Mouse (Mus musculus): ENCODE measurements at regions not wholly inside any gene's neighbourhood (a gene's known extent, or its start where the extent isn't known, plus 50 kb on each side); places are given as distances from the start of the nearest gene placed in this dataset.

DNA sequence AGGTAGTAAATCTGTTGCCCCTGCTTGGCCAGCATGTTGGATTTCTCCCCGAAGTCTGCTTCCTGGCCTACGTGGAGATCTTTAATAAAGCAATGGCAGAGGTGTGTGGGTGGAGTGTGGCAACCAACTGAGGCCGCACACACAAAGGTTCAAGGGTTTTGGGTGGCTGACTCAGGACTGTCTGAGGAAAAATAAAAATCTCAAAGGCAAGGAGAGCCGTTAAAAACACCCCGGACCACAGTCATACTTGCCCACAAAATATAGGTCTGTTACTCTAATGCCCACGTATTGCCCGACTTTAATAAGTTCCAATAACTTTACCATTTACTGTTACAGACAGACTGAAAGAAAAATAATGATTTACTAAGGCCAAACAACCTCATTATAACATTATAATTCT, 108.7 kb upstream of the Cdkn2b start:
- no peak overlapping the region for H3K27ac ChIP-seq (ENCODE audit: low read depth, low read length)
- no peak for ATAC-seq (replicated peaks; ENCODE audit: low FRiP score)
- H3K9ac ChIP-seq (ENCODE audit: low read length) = no peak overlapping the region
- 88% methylated on average over 7 of the region's 7 CpGs for WGBS
- H3K36me3 ChIP-seq (ENCODE audit: control insufficient read depth, insufficient read depth, low read length) = no peaks in the 10 kb centered on the region
- no peak overlapping the region for H3K4me3 ChIP-seq (ENCODE audit: low read depth, low read length)
- H3K27me3 ChIP-seq (ENCODE audit: control insufficient read depth, insufficient read depth, low read length) = no peaks in the 10 kb centered on the region
- H3K4me1 ChIP-seq (replicated peaks; ENCODE audit: control insufficient read depth, insufficient read depth, low read length) = no peaks in the 10 kb centered on the region
- no peak for DNase-seq (ENCODE audit: low spot score)
- H3K9me3 ChIP-seq (ENCODE audit: control insufficient read depth, low read length) = no peaks in the 10 kb centered on the region
- H3K4me2 ChIP-seq (ENCODE audit: low read depth, low read length, severe bottlenecking) = no peak overlapping the region

DNA sequence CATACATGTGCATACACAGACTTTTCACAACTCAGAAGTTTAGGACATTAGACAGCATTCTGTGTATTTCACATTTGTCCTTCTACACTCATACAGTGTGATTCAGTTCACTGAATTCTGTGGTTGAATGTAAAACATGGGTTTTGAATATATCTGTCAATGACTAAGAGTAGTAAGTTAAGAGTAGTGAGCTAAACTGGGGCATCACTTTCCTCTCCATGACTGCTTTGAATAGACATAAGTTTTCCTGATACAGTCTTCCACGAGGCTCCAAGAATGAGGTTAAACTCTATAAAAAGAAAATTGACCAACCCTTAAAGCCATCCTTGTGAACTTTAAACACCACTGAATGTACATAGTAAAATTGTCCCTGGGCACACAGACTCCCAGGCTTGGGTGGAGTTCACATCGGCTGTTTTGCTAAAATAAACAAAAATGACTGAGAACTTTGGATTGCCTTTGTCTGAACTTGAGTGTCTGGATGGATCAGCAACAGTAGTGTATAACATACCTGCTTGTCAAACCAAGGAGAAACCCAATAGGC, 94.9 kb upstream of the Cdkn2b start:
- H3K4me2 ChIP-seq (ENCODE audit: low read depth, low read length, severe bottlenecking) = no peak overlapping the region
- no peak overlapping the region for H3K27ac ChIP-seq (ENCODE audit: low read depth, low read length)
- no peaks in the 10 kb centered on the region for H3K36me3 ChIP-seq (ENCODE audit: control insufficient read depth, insufficient read depth, low read length)
- no peaks in the 10 kb centered on the region for H3K27me3 ChIP-seq (ENCODE audit: control insufficient read depth, insufficient read depth, low read length)
- WGBS = 86% methylated on average over 2 of the region's 2 CpGs
- no peak overlapping the region for H3K4me3 ChIP-seq (ENCODE audit: low read depth, low read length)
- no peak for DNase-seq (ENCODE audit: low spot score)
- H3K9ac ChIP-seq (ENCODE audit: low read length) = no peak overlapping the region
- no peaks in the 10 kb centered on the region for H3K4me1 ChIP-seq (replicated peaks; ENCODE audit: control insufficient read depth, insufficient read depth, low read length)
- ATAC-seq (replicated peaks; ENCODE audit: low FRiP score) = no peak
- H3K9me3 ChIP-seq (ENCODE audit: control insufficient read depth, low read length) = no peaks in the 10 kb centered on the region

DNA sequence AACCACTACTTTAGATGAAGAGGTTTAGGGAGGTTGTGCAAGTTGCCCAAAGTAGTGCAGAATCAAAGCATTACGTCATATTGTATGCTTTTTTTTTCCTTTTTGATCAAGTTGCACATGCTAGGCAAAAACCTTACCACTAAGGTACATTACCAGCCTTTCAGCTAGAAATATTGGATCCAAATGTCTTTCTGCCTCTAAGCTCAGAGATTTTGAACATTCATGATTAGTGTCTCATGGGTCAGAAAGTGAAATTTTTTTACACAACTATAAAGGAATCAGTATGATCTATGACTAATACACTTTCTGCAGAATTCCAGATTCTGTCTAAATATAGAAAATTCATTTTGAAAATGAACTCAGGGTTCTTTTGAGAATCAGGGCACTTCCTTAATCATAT, 92.3 kb upstream of the Cdkn2b start:
- Histone ChIP-seq H3K27ac (ENCODE audit: low read depth, low read length) (no peak overlapping the region), H3K9ac (ENCODE audit: low read length) (no peak overlapping the region), H3K4me2 (ENCODE audit: low read depth, low read length, severe bottlenecking) (no peak overlapping the region), H3K36me3 (ENCODE audit: control insufficient read depth, insufficient read depth, low read length) (no peaks in the 10 kb centered on the region), H3K4me3 (ENCODE audit: low read depth, low read length) (no peak overlapping the region), H3K27me3 (ENCODE audit: control insufficient read depth, insufficient read depth, low read length) (no peaks in the 10 kb centered on the region), H3K9me3 (ENCODE audit: control insufficient read depth, low read length) (no peaks in the 10 kb centered on the region), H3K4me1 (replicated peaks; ENCODE audit: control insufficient read depth, insufficient read depth, low read length) (no peaks in the 10 kb centered on the region)
- 85% methylated on average over 1 of the region's 1 CpGs for WGBS
- DNase-seq (ENCODE audit: low spot score) = no peak
- ATAC-seq (replicated peaks; ENCODE audit: low FRiP score) = no peak

DNA sequence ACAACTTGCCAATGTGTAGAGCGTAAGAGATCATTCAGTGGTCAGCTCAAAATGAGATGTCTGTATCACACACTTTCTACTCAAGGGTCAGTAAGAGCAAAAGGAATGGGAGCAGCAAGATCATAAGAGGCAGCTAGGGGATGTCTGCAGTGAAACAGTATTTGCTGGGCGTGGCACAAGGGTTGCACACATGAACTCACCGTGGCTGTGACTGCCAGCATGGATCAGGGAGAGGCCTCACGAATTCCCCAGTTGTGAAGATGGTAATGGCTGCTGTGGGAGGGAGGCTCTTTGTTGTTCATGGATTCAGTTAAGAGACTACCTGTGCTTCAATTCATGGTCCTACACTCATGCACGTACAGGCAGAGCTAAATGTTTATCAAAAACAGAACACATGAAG, 91.5 kb upstream of the Cdkn2b start:
- H3K4me1 ChIP-seq (replicated peaks; ENCODE audit: control insufficient read depth, insufficient read depth, low read length) = no peaks in the 10 kb centered on the region
- no peaks in the 10 kb centered on the region for H3K9me3 ChIP-seq (ENCODE audit: control insufficient read depth, low read length)
- no peak for DNase-seq (ENCODE audit: low spot score)
- H3K9ac ChIP-seq (ENCODE audit: low read length) = no peak overlapping the region
- no peaks in the 10 kb centered on the region for H3K27me3 ChIP-seq (ENCODE audit: control insufficient read depth, insufficient read depth, low read length)
- no peaks in the 10 kb centered on the region for H3K36me3 ChIP-seq (ENCODE audit: control insufficient read depth, insufficient read depth, low read length)
- WGBS = 82% methylated on average over 5 of the region's 5 CpGs
- no peak overlapping the region for H3K4me2 ChIP-seq (ENCODE audit: low read depth, low read length, severe bottlenecking)
- no peak overlapping the region for H3K4me3 ChIP-seq (ENCODE audit: low read depth, low read length)
- no peak for ATAC-seq (replicated peaks; ENCODE audit: low FRiP score)
- H3K27ac ChIP-seq (ENCODE audit: low read depth, low read length) = no peak overlapping the region

DNA sequence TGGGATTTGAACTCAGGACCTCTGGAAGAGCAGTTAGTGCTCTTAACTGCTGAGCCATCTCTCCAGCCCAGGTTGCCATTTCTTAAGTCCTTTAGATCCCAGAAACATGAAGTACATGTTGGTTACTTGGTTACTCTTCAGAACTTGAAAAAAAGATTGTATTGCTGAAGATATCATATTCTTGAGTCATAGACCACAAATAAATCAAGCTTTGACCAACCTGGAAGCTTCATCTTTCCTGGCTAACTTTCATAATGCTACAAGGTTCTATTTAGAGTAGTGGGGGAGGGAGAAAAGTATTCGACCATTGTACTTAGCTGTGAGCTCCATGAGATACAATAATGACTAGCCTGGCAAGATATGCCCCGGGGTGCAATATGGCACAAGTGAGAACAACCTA, 90.9 kb upstream of the Cdkn2b start:
- Histone ChIP-seq H3K36me3 (ENCODE audit: control insufficient read depth, insufficient read depth, low read length) (no peaks in the 10 kb centered on the region), H3K4me3 (ENCODE audit: low read depth, low read length) (no peak overlapping the region), H3K4me1 (replicated peaks; ENCODE audit: control insufficient read depth, insufficient read depth, low read length) (no peaks in the 10 kb centered on the region), H3K9me3 (ENCODE audit: control insufficient read depth, low read length) (no peaks in the 10 kb centered on the region), H3K4me2 (ENCODE audit: low read depth, low read length, severe bottlenecking) (no peak overlapping the region), H3K9ac (ENCODE audit: low read length) (no peak overlapping the region), H3K27ac (ENCODE audit: low read depth, low read length) (no peak overlapping the region), H3K27me3 (ENCODE audit: control insufficient read depth, insufficient read depth, low read length) (no peaks in the 10 kb centered on the region)
- 80% methylated on average over 2 of the region's 2 CpGs for WGBS
- DNase-seq (ENCODE audit: low spot score) (no peak), ATAC-seq (replicated peaks; ENCODE audit: low FRiP score) (no peak)

DNA sequence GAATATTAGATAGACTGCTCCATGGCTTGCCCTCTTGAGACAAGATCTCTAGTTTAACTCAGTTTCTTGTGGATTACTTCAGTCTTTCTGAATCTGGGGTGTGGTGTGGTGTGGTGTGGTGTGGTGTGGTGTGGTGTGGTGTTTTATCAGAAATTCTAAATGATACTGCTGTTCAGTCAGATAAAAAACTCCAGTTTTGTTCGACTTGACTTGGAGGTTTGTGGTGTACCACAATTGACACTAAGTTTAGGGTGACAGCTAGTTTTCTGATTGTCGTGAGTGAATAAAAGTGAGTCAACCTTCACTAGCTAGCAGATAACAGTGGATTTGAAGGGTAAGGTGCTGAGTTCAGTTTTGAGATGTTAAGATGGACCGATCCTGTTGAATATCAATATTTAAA, 89.5 kb upstream of the Cdkn2b start:
- no peak overlapping the region for H3K9ac ChIP-seq (ENCODE audit: low read length)
- 86% methylated on average over 3 of the region's 3 CpGs for WGBS
- DNase-seq (ENCODE audit: low spot score) (no peak), ATAC-seq (replicated peaks; ENCODE audit: low FRiP score) (no peak)
- H3K9me3 ChIP-seq (ENCODE audit: control insufficient read depth, low read length) = no peaks in the 10 kb centered on the region
- H3K4me2 ChIP-seq (ENCODE audit: low read depth, low read length, severe bottlenecking) = no peak overlapping the region
- H3K27me3 ChIP-seq (ENCODE audit: control insufficient read depth, insufficient read depth, low read length) = no peaks in the 10 kb centered on the region
- H3K27ac ChIP-seq (ENCODE audit: low read depth, low read length) = no peak overlapping the region
- no peaks in the 10 kb centered on the region for H3K4me1 ChIP-seq (replicated peaks; ENCODE audit: control insufficient read depth, insufficient read depth, low read length)
- H3K4me3 ChIP-seq (ENCODE audit: low read depth, low read length) = no peak overlapping the region
- H3K36me3 ChIP-seq (ENCODE audit: control insufficient read depth, insufficient read depth, low read length) = no peaks in the 10 kb centered on the region

DNA sequence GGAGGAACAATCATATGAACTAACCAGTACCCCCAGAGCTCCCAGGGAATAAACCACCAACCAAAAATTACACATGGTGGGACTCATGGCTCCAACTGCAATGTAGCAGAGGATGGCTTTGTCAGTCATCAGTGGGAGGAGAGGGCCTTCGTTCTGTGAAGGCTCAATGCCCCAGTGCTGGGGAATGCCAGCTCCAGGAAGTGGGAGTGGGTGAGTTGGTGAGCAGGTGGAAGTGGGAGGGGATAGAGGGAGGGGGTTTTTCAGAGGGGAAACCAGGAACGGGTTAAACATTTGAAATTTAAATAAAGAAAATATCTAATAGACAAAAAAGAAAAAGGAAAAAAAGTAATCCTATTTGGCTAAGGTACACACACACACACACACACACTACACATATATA, 88.4 kb upstream of the Cdkn2b start:
- DNase-seq (ENCODE audit: low spot score) (no peak), ATAC-seq (replicated peaks; ENCODE audit: low FRiP score) (no peak)
- Histone ChIP-seq H3K4me3 (ENCODE audit: low read depth, low read length) (no peak overlapping the region), H3K9me3 (ENCODE audit: control insufficient read depth, low read length) (no peaks in the 10 kb centered on the region), H3K9ac (ENCODE audit: low read length) (no peak overlapping the region), H3K27me3 (ENCODE audit: control insufficient read depth, insufficient read depth, low read length) (no peaks in the 10 kb centered on the region), H3K4me2 (ENCODE audit: low read depth, low read length, severe bottlenecking) (no peak overlapping the region), H3K36me3 (ENCODE audit: control insufficient read depth, insufficient read depth, low read length) (no peaks in the 10 kb centered on the region), H3K4me1 (replicated peaks; ENCODE audit: control insufficient read depth, insufficient read depth, low read length) (no peaks in the 10 kb centered on the region), H3K27ac (ENCODE audit: low read depth, low read length) (no peak overlapping the region)
- WGBS = 71% methylated on average over 2 of the region's 2 CpGs

DNA sequence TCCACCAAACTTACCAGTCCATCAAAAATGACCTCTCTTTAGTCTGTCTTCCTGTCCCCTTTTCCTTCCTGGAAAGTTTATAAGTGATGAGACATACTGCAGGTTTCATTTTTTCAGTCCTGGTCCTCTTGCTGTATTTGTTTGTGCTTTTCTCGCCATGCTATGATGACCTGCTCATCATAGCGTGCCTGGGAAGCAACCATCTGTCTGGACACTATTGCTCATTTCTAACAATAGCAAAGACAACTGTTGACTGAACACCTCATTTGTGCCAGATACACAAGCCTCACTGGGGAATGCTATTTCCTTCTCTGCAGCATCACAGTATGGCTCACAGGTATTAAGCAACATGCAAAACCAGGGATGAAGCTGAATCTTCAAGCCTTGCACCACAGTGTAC, 85.2 kb upstream of the Cdkn2b start:
- H3K27me3 ChIP-seq (ENCODE audit: control insufficient read depth, insufficient read depth, low read length) = no peaks in the 10 kb centered on the region
- ATAC-seq (replicated peaks; ENCODE audit: low FRiP score) = no peak
- H3K9me3 ChIP-seq (ENCODE audit: control insufficient read depth, low read length) = no peaks in the 10 kb centered on the region
- H3K36me3 ChIP-seq (ENCODE audit: control insufficient read depth, insufficient read depth, low read length) = no peaks in the 10 kb centered on the region
- no peak for DNase-seq (ENCODE audit: low spot score)
- WGBS = 82% methylated on average over 2 of the region's 2 CpGs
- no peak overlapping the region for H3K4me3 ChIP-seq (ENCODE audit: low read depth, low read length)
- H3K9ac ChIP-seq (ENCODE audit: low read length) = no peak overlapping the region
- H3K4me1 ChIP-seq (replicated peaks; ENCODE audit: control insufficient read depth, insufficient read depth, low read length) = no peaks in the 10 kb centered on the region
- no peak overlapping the region for H3K27ac ChIP-seq (ENCODE audit: low read depth, low read length)
- H3K4me2 ChIP-seq (ENCODE audit: low read depth, low read length, severe bottlenecking) = no peak overlapping the region

DNA sequence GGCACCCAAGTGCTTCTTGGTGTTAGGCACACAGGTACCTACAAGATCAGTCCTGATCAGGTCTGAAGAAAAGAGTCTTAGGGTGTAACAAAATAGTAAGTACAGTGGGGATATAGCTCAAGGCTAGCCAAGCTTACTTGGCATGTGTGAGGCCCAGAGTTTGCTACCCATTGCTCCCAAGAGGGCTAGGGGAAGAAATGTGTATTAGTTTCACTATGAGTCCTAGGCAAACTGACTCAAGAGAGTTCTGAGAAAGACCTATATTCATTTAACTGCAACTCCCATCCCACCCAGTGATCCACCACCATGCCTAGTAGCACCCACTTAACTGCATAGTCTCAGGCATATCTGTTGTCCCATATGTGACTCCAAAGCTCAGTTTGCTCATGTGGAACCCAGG, 84.5 kb upstream of the Cdkn2b start:
- H3K36me3 ChIP-seq (ENCODE audit: control insufficient read depth, insufficient read depth, low read length) = no peaks in the 10 kb centered on the region
- no peak for ATAC-seq (replicated peaks; ENCODE audit: low FRiP score)

More for the DNA sequence above, 84.5 kb upstream of the Cdkn2b start:
- H3K27me3 ChIP-seq (ENCODE audit: control insufficient read depth, insufficient read depth, low read length) = no peaks in the 10 kb centered on the region
- no peaks in the 10 kb centered on the region for H3K4me1 ChIP-seq (replicated peaks; ENCODE audit: control insufficient read depth, insufficient read depth, low read length)
- H3K27ac ChIP-seq (ENCODE audit: low read depth, low read length) = no peak overlapping the region
- DNase-seq (ENCODE audit: low spot score) = no peak
- no peak overlapping the region for H3K9ac ChIP-seq (ENCODE audit: low read length)
- no peaks in the 10 kb centered on the region for H3K9me3 ChIP-seq (ENCODE audit: control insufficient read depth, low read length)
- H3K4me2 ChIP-seq (ENCODE audit: low read depth, low read length, severe bottlenecking) = no peak overlapping the region
- no peak overlapping the region for H3K4me3 ChIP-seq (ENCODE audit: low read depth, low read length)
